Mouse (Mus musculus) mouse trophoblast stem cell (cell line): Measurements from ENCODE around the gene Camsap2.

Source experiments
- in situ Hi-C, 2 experiments: fragments of 300-500 bp; cut with MseI, MboI; formaldehyde crosslinking; loops; 2 replicates in 1 of 2; 3 replicates in 1 of 2; pipeline ENCODE4 v1.15.1; 2025

The Camsap2 gene

GRCm38 (mm10) chr1:136225846-136226245 lies 120.1 kb downstream of the Camsap2 start:
- in situ Hi-C loops, result no loop called here

GRCm38 (mm10) chr1:136223758-136224342 lies 122.1 kb downstream of the Camsap2 start:
- in situ Hi-C loops, result no loop called here

DNA sequence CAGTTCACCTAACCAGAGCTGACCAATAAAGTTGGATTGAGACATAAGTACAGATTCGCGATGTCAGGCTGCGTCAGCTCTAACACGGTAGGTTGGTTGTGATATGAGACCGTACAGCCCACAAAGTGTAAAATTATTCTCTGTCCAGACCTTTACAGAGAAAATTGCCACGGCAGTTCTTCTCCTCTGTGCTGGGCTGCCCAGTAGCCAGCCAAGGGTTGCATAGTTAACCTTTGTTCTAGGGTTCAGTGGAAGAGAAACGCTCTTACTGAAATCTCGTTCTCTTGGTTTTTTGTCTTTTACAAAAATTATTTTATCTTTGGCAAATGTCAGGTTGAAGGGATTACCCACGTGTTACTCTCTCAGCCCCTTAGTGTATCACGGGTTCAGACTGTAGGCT lies 123.5 kb downstream of the Camsap2 start:
- in situ Hi-C loops, result no loop called here

DNA sequence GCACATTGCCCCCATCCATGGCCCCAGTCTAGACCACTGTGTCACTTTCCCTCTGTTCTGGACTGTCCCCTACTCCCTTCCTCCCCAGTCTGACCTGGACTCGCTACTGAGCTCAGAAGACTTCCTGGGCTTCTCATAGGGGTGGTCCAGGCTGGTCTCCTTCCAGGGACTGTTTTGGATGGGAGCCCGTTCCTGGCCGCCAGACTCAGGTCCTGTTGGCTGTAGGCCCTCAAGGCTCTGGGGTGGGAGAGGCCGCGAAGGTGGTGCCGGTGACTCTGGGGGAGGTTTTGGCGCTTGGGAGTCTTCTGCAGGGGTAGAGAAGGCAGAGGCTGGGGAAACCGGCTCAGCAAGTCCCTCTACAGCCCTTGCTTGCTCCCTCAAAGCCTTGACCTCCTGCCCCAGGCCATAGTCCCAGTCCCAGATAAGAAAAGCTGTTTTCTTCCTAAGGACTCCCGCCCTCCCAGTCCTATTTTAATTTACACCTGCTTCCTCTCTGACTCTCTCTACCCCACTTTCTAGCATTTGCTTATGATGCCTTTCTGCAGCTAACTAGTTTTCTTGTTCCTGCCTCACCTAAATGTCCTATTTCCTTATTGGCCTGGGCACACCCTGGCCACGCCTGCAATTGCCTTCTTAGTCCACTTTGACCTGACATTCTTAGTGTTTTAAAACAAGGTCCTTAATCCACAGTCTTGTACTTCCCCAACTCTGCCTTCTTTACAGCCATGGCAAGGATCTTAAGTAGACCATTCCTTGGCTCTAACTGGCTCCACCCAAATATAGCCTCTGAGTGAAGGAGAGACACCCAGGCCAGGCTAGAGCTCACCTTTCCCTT lies 125.7 kb downstream of the Camsap2 start:
- in situ Hi-C loops, result no loop called here
